Mouse (Mus musculus): ENCODE data around the gene Padi4.

Gene Padi4

GRCm38 (mm10) chr4:140702611-140703327 is 71.3 kb downstream of the Padi4 start:
- DNase-seq (ENCODE audit: low spot score) = peak; percentile 78

- DNase-seq (ENCODE audit: low spot score) = peak; percentile 41
Measured at GRCm38 (mm10) chr4:140701716-140702561, 72.1 kb downstream of the Padi4 start.

- DNase-seq (ENCODE audit: low spot score) = peak; percentile 84
Measured at GRCm38 (mm10) chr4:140701049-140701715, 72.9 kb downstream of the Padi4 start.

- DNase-seq (ENCODE audit: low spot score) = no peak
Measured at GRCm38 (mm10) chr4:140700269-140701018, 73.6 kb downstream of the Padi4 start, which contains the start of gene Rcc2. Rcc2 (plus strand) TSS chr4:140700541.

GRCm38 (mm10) chr4:140699441-140700127 is 74.5 kb downstream of the Padi4 start:
- DNase-seq (ENCODE audit: low spot score) = peak; percentile 49
